ENCODE assay signal across 29 mouse cellular contexts in genomic region chr5:151052331-151052730, GRCm38 (mm10).
"Had no signal": no experiment of that assay in that cellular context is flagged by ENCODE, and none has a peak within 500 bp of the region (broad histone marks: within the 10 kb centered on the region; RNA-seq: fewer than 3 reads in every experiment).

No protein-coding gene starts in this region.

- H3K4me1 ChIP-seq: liver, embryonic 13.5 days; liver, embryonic 15.5 days; megakaryocyte, embryonic 14.5 days; midbrain, embryonic 15.5 days had no signal

- H3K9ac ChIP-seq: limb, embryonic 12.5 days; limb, embryonic 13.5 days; limb, embryonic 15.5 days; liver, embryonic 12.5 days; liver, embryonic 13.5 days; liver, embryonic 14.5 days; liver, embryonic 15.5 days; liver, postnatal 0 days; lung, embryonic 14.5 days; lung, embryonic 15.5 days; midbrain, embryonic 12.5 days; midbrain, embryonic 13.5 days; midbrain, embryonic 15.5 days; neural tube, embryonic 12.5 days had no signal

- H3K36me3 ChIP-seq: midbrain, embryonic 12.5 days; midbrain, embryonic 15.5 days had no signal

- H3K9me3 ChIP-seq: limb, embryonic 10.5 days; limb, embryonic 15.5 days; liver, embryonic 12.5 days; liver, embryonic 15.5 days; lung, embryonic 15.5 days; midbrain, embryonic 10.5 days; midbrain, embryonic 12.5 days; midbrain, embryonic 13.5 days; midbrain, embryonic 15.5 days had no signal

- H3K4me3 ChIP-seq: limb, embryonic 10.5 days; limb, embryonic 12.5 days; limb, embryonic 13.5 days; limb, embryonic 15.5 days; liver, embryonic 12.5 days; liver, embryonic 13.5 days; liver, embryonic 15.5 days; lung, embryonic 15.5 days; megakaryocyte, embryonic 14.5 days; midbrain, embryonic 10.5 days; midbrain, embryonic 12.5 days; midbrain, embryonic 13.5 days; midbrain, embryonic 15.5 days; myocyte; neural tube, embryonic 12.5 days had no signal

- H3K27ac ChIP-seq: limb, embryonic 10.5 days; limb, embryonic 12.5 days; limb, embryonic 13.5 days; limb, embryonic 15.5 days; liver, embryonic 12.5 days; liver, embryonic 13.5 days; liver, embryonic 14.5 days; liver, embryonic 15.5 days; lung, embryonic 15.5 days; macrophage; midbrain, embryonic 10.5 days; midbrain, embryonic 12.5 days; midbrain, embryonic 13.5 days; midbrain, embryonic 15.5 days; neural tube, embryonic 12.5 days had no signal

- DNase-seq: left cerebral cortex, postnatal 4 days; liver; liver, embryonic 13.5 days; liver, postnatal 0 days; lung, adult 18-20 months; lung, adult 2 months; lung, embryonic 14.5 days; lung, postnatal 10 days; lung, postnatal 14 days; lung, postnatal 36 days; midbrain, embryonic 14.5 days had no signal

- H3K4me2 ChIP-seq: limb, embryonic 12.5 days; limb, embryonic 13.5 days; limb, embryonic 15.5 days; liver, embryonic 11.5 days; liver, embryonic 12.5 days; liver, embryonic 13.5 days; liver, embryonic 15.5 days; lung, embryonic 14.5 days; lung, embryonic 15.5 days; midbrain, embryonic 11.5 days; midbrain, embryonic 12.5 days; midbrain, embryonic 13.5 days; midbrain, embryonic 15.5 days; neural tube, embryonic 12.5 days had no signal

- H3K27me3 ChIP-seq: limb, embryonic 12.5 days; limb, embryonic 13.5 days; limb, embryonic 15.5 days; liver, embryonic 12.5 days; liver, embryonic 13.5 days; liver, embryonic 15.5 days; lung, embryonic 15.5 days; megakaryocyte, embryonic 14.5 days; midbrain, embryonic 12.5 days; midbrain, embryonic 13.5 days; midbrain, embryonic 15.5 days; neural tube, embryonic 12.5 days had no signal
